Mouse (Mus musculus) CH12.LX (cell line): ENCODE results near the gene Ywhag. TPM values are rescaled to one million over a fixed set of nuclear protein-coding genes. Genes with fewer than 3 reads are reported as not detected.

Experiments
- DNase-seq: peaks from one replicate; pipeline ENCODE4 v3.0.0-alpha.2; 2013; ENCODE audit errors: extremely low read depth
- H3K27ac ChIP-seq: 2 replicates; pipeline ENCODE4 v1.5.1; 2012; ENCODE audit warnings: low read depth, mild to moderate bottlenecking, control low read depth, moderate library complexity; ENCODE audit not compliant: insufficient read depth
- H3K27me3 ChIP-seq: replicated peaks from 2 replicates; pipeline ENCODE3; 2012; ENCODE audit warnings: inconsistent platforms
- H3K36me3 ChIP-seq, 2 experiments: replicated peaks in 1 of 2; 2 replicates each; pipeline versions ENCODE3 to v1.6.1; 2012; ENCODE audit warnings: inconsistent platforms in 1 of 2, low read length in 1 of 2, mild to moderate bottlenecking in 1 of 2, mixed read lengths in 1 of 2, moderate library complexity in 1 of 2; ENCODE audit not compliant: control insufficient read depth in 1 of 2, insufficient read depth in 1 of 2
- H3K4me1 ChIP-seq, 2 experiments: 2 replicates each; pipeline ENCODE4 v1.6.1; 2012; ENCODE audit warnings: inconsistent platforms in 1 of 2, moderate library complexity in 1 of 2; ENCODE audit not compliant: insufficient read depth in 2 of 2, control insufficient read depth in 1 of 2
- H3K4me2 ChIP-seq: 2 replicates; pipeline ENCODE4 v1.6.1; 2012; ENCODE audit warnings: low read depth, mild to moderate bottlenecking, control low read depth; ENCODE audit not compliant: poor library complexity, insufficient read depth, severe bottlenecking
- H3K4me3 ChIP-seq, 3 experiments: fragments of 150-350 bp in 1 of 3; sonication (generic) in 1 of 3; replicated peaks in 1 of 3; 2 replicates each; pipeline versions ENCODE3 to v1.5.1; 2011 to 2012; ENCODE audit warnings: low read depth in 2 of 3, low read length in 2 of 3, mild to moderate bottlenecking in 2 of 3, moderate library complexity in 2 of 3, control low read depth in 1 of 3, improper control_type of control experiment in 1 of 3, inconsistent platforms in 1 of 3, mixed read lengths in 1 of 3; ENCODE audit not compliant: poor library complexity in 1 of 3
- H3K79me2 ChIP-seq: replicated peaks from 2 replicates; pipeline ENCODE4 v1.6.1; 2012; ENCODE audit warnings: mild to moderate bottlenecking, moderate library complexity; ENCODE audit not compliant: control insufficient read depth, poor library complexity, insufficient read depth, severe bottlenecking; ENCODE audit errors: extremely low read depth
- H3K9ac ChIP-seq: 2 replicates; pipeline ENCODE4 v1.6.1; 2012; ENCODE audit warnings: low read depth, mild to moderate bottlenecking, control low read depth, moderate library complexity; ENCODE audit not compliant: insufficient read depth
- H3K9me3 ChIP-seq: replicated peaks from 2 replicates; pipeline ENCODE3; 2012; ENCODE audit warnings: low read length, inconsistent platforms, mixed read lengths
- BHLHE40 ChIP-seq: IDR thresholded peaks from 2 replicates; pipeline ENCODE4 v1.6.1; 2011; ENCODE audit warnings: mild to moderate bottlenecking, low read depth, low read length, improper control_type of control experiment
- CTCF ChIP-seq, 2 experiments: IDR thresholded peaks in 1 of 2; conservative IDR thresholded peaks in 1 of 2; 2 replicates each; pipeline ENCODE4 v1.5.1; 2011 to 2012; ENCODE audit warnings: low read depth in 2 of 2, low read length in 2 of 2, improper control_type of control experiment in 1 of 2, inconsistent platforms in 1 of 2, mild to moderate bottlenecking in 1 of 2, moderate library complexity in 1 of 2
- ETS1 ChIP-seq: conservative IDR thresholded peaks from 2 replicates; pipeline ENCODE4 v1.6.1; 2012; ENCODE audit warnings: low read depth, mild to moderate bottlenecking, inconsistent platforms, low read length, improper control_type of control experiment, moderate library complexity
- MAFK ChIP-seq: IDR thresholded peaks from 2 replicates; pipeline ENCODE4 v1.6.1; 2011; ENCODE audit warnings: low read length, improper control_type of control experiment; ENCODE audit not compliant: insufficient replicate concordance
- MYC ChIP-seq: IDR thresholded peaks from 2 replicates; pipeline ENCODE4 v1.6.1; 2011; ENCODE audit warnings: low read depth, mild to moderate bottlenecking, improper control_type of control experiment, low read length
- POLR2A ChIP-seq: IDR thresholded peaks from 2 replicates; pipeline ENCODE4 v1.6.1; 2011; ENCODE audit warnings: low read depth, mild to moderate bottlenecking, improper control_type of control experiment, low read length
- SMC3 ChIP-seq: IDR thresholded peaks from 2 replicates; pipeline ENCODE4 v1.6.1; 2011; ENCODE audit warnings: low read depth, low read length, improper control_type of control experiment
- dilution Hi-C: fragments of 300-500 bp; cut with MboI; formaldehyde crosslinking; loops from 2 replicates; pipeline ENCODE4 v1.14.3; 2020; ENCODE audit warnings: low sequenced_read_pairs; ENCODE audit not compliant: extremely low pct_unique_long_range_greater_than_20kb, extremely low pct_ligation_motif_present
- in situ Hi-C: fragments of 300-500 bp; cut with MboI; formaldehyde crosslinking; loops from 3 replicates; pipeline ENCODE4 v1.14.3; 2019; ENCODE audit warnings: low sequenced_read_pairs, low pct_ligation_motif_present, low pct_unique_long_range_greater_than_20kb, mixed read lengths
- polyA plus RNA-seq: library from polyadenylated mRNA; unstranded; fragments of >175 nt; gene quantifications from 2 replicates; pipeline ENCODE4 v1.2.1, GENCODE M21; 2012; ENCODE audit warnings: low read depth; ENCODE audit not compliant: insufficient read length
- total RNA-seq, 2 experiments: library from RNA; depleted of rRNA; stranded (reverse); fragments of 300-350 nt in 1 of 2; fragments of >200 nt in 1 of 2; gene quantifications; 2 replicates each; pipeline ENCODE4 v1.2.3; 2012 to 2014

Gene Ywhag
- total and polyA plus RNA-seq, 3 experiments, result 55.3 to 239 (median 77.3) TPM

DNA sequence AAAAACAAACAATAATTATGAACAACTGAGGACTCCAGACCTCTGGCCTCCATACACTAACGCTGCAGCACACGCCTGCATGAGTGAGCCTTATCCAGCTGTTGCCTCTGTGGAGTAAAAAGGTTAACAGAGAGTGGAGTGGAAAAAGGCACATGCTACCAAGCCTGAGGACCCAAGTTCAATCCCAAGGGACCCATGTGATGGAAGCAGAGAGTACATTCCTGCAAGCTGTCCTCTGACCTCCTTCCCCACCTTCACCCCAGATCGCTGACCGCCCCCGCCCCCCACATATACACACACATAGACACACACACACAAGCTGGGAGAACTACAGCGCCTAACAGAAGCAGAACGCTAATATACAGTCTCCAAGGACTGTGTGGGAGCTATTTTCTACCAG lies 10.5 kb downstream of the Ywhag start:
- dilution Hi-C loops (no loop called here), in situ Hi-C loops (no loop called here)
- H3K36me3 ChIP-seq, result peaks cover 79 to 93% of the 10 kb centered on the region in 2 experiments

GRCm38 (mm10) chr5:135919902-135920301 lies 14.5 kb downstream of the Ywhag start:
- dilution Hi-C loops (no loop called here), in situ Hi-C loops (no loop called here)
- Histone ChIP-seq H3K4me2 (no peak overlapping the region), H3K27ac (no peak overlapping the region)
- TF ChIP-seq POLR2A (peak; percentile 3; the same call in 1 of the 2 replicates), MAFK (no peak)
- TF ChIP-seq, all 38 proteins: peak for 1
- Histone ChIP-seq H3K4me3 (no peak overlapping the region), H3K79me2 (peaks cover 95% of the 10 kb centered on the region), H3K27me3 (no peaks in the 10 kb centered on the region), H3K36me3 (peaks cover 80 to 95% of the 10 kb centered on the region in 2 experiments), H3K9me3 (no peaks in the 10 kb centered on the region), H3K4me1 (peaks cover 6 to 48% of the 10 kb centered on the region in 2 experiments; a peak in 3 of 4 replicates), H3K9ac (no peak overlapping the region)
- DNase-seq, result no peak

More for the DNA sequence above, 10.5 kb downstream of the Ywhag start:
- TF ChIP-seq ETS1 (no peak), BHLHE40 (no peak), SMC3 (no peak), CTCF (conservative IDR thresholded peaks at IDR 0.05 in 1 of 2, IDR thresholded peaks at IDR 0.05 in 1 of 2; ENCODE audit: low read depth in 2 of 2, low read length in 2 of 2) (no peak)
- DNase-seq, result no peak
- no peak overlapping the region for H3K4me3 ChIP-seq
- no peak overlapping the region for H3K27ac ChIP-seq
- no peak overlapping the region for H3K4me2 ChIP-seq
- H3K9ac ChIP-seq, result no peak overlapping the region
- peaks cover 0 to 52% of the 10 kb centered on the region in 2 experiments; a peak in 3 of 4 replicates for H3K4me1 ChIP-seq
- no peaks in the 10 kb centered on the region for H3K27me3 ChIP-seq
- H3K79me2 ChIP-seq, result peaks cover 97% of the 10 kb centered on the region
- H3K9me3 ChIP-seq, result no peaks in the 10 kb centered on the region

DNA sequence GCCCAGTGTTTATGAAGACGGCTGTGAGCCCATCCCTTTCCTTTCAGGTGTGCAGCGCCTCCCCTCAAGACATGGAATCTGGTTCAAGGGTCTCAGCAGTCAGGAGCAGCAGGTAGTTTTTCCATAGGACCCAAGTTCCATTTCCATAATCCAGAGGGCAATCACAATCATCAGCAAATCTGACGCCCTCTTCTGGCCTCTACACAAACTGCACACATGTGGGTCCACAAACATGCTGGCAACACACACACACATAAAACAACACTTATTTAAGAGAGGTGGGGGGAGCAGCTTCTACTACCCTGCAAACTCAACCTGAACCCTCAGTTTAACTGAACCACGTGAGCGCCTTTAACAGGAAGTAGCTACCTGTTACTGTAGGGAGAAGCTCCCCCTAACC lies 15.8 kb downstream of the Ywhag start:
- no peaks in the 10 kb centered on the region for H3K27me3 ChIP-seq
- no peaks in the 10 kb centered on the region for H3K9me3 ChIP-seq
- TF ChIP-seq ETS1 (no peak), BHLHE40 (no peak), MYC (no peak), POLR2A (0 out of 2 replicates have a peak, but pooled peaks have one; percentile 11), CTCF (conservative IDR thresholded peaks at IDR 0.05 in 1 of 2, IDR thresholded peaks at IDR 0.05 in 1 of 2; ENCODE audit: low read depth in 2 of 2, low read length in 2 of 2) (peak in 1 of 2 experiments; percentile 26; a peak in 2 of 4 replicates)
- peaks cover 77 to 96% of the 10 kb centered on the region in 2 experiments for H3K36me3 ChIP-seq
- H3K27ac ChIP-seq, result no peak overlapping the region
- peaks cover 6 to 50% of the 10 kb centered on the region in 2 experiments; a peak in 3 of 4 replicates for H3K4me1 ChIP-seq
- in situ Hi-C loops (no loop called here), dilution Hi-C loops (no loop called here)
- no peak overlapping the region for H3K4me3 ChIP-seq
- no peak overlapping the region for H3K9ac ChIP-seq
- H3K79me2 ChIP-seq, result peaks cover 96% of the 10 kb centered on the region
- no peak for DNase-seq
- no peak overlapping the region for H3K4me2 ChIP-seq
